Mouse (Mus musculus) thymus, adult 2 months (tissue): ENCODE data around the gene Ankle2.

Experiments used
- CTCF ChIP-seq: fragments of 200-500 bp; IDR thresholded peaks from 2 replicates; pipeline ENCODE4 v1.5.1; 2012; ENCODE audit warnings: mild to moderate bottlenecking, control low read depth, low read length, moderate library complexity, borderline replicate concordance; ENCODE audit not compliant: control insufficient read depth, poor library complexity, insufficient read depth; ENCODE audit errors: extremely low read depth
- POLR2A ChIP-seq: fragments of 200-500 bp; IDR thresholded peaks from 2 replicates; pipeline ENCODE4 v1.6.1; 2012; ENCODE audit warnings: mild to moderate bottlenecking, low read length, control low read depth, moderate library complexity; ENCODE audit not compliant: control insufficient read depth, poor library complexity, insufficient read depth; ENCODE audit errors: extremely low read depth

DNA sequence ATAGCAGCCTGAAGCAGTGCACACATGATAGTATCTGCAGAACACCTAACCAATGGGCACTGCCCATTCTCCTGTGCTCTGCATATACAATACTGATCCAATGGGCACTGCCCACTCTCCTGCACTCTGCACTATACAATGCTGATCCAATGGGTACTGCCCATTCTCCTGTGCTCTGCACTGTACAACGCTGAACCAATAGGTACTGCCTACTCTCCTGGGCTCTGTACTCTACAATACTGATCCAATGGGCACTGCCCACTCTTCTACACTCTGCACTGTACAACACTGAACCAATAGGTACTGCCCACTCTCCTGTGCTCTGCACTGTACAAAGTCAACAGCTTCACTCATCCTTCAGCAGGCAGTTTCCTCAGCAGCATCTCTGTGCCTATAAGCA lies 46.1 kb downstream of the Ankle2 start:
- TF ChIP-seq CTCF (no peak), POLR2A (no peak)
